Mouse (Mus musculus) cerebellum, adult 2 months (tissue): ENCODE measurements around the gene Gucy1b2.

Experiments
- CTCF ChIP-seq: fragments of 200-500 bp; IDR thresholded peaks from 2 replicates; pipeline ENCODE4 v1.5.1; 2011; ENCODE audit warnings: low read depth, mild to moderate bottlenecking, control low read depth, low read length, moderate library complexity, borderline replicate concordance; ENCODE audit not compliant: insufficient read depth
- POLR2A ChIP-seq: fragments of 200-500 bp; IDR thresholded peaks from 2 replicates; pipeline ENCODE4 v1.6.1; 2011; ENCODE audit warnings: low read length, control low read depth, borderline replicate concordance; ENCODE audit not compliant: insufficient read depth

GRCm38 (mm10) chr14:62459541-62459940 is 3.5 kb upstream of the Gucy1b2 start:
- TF ChIP-seq POLR2A = no peak
- TF ChIP-seq CTCF = no peak
